Mouse (Mus musculus): ENCODE data around the gene Tmeff2. TPM values are rescaled to one million over a fixed set of nuclear protein-coding genes. Genes with fewer than 3 reads are reported as not detected.

Gene Tmeff2
- polyA plus RNA-seq, 1 experiment: 0.69 TPM

DNA sequence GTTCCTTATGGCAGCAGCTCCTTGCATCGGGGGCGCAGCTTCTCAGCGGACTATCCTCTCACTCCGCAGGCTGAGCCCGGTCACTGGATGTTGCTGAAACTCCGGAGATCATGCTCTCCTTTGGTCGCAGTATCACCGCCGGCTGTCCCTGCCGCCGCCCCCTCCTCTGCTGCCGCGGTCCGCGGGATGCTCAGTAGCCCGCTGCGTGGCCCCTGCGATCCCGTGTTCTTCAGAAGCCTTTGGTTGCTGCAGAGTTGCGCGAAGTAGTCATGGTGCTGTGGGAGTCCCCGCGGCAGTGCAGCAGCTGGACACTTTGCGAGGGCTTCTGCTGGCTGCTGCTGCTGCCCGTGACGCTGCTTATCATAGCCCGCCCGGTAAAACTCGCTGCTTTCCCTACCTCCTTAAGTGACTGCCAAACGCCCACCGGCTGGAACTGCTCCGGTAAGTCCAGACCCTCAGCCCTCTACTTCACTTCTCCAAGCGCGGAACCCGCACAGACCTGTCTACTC lies 27.3 kb downstream of the Tmeff2 start:
- peaks cover 2% of the 10 kb centered on the region; the same call in 1 of the 2 replicates for H3K27me3 ChIP-seq (ENCODE audit: control insufficient read depth, insufficient read depth, low read length)
- H3K27ac ChIP-seq (ENCODE audit: control insufficient read depth, insufficient read depth, low read depth, low read length): no peak overlapping the region
- H3K4me1 ChIP-seq (ENCODE audit: control insufficient read depth, insufficient read depth, low read length): peaks cover 13% of the 10 kb centered on the region
- no peak for TF ChIP-seq POLR2A (IDR thresholded peaks at IDR 0.05; ENCODE audit: control insufficient read depth, low read depth, low read length)
- TF ChIP-seq CTCF (IDR thresholded peaks at IDR 0.05; ENCODE audit: control insufficient read depth, insufficient read depth, insufficient replicate concordance, low read depth, low read length): no peak
- no peaks in the 10 kb centered on the region for H3K36me3 ChIP-seq (ENCODE audit: control insufficient read depth, insufficient read depth, low read length)
- H3K4me3 ChIP-seq (ENCODE audit: control insufficient read depth, low read depth, low read length): peak overlapping the region; percentile 74

DNA sequence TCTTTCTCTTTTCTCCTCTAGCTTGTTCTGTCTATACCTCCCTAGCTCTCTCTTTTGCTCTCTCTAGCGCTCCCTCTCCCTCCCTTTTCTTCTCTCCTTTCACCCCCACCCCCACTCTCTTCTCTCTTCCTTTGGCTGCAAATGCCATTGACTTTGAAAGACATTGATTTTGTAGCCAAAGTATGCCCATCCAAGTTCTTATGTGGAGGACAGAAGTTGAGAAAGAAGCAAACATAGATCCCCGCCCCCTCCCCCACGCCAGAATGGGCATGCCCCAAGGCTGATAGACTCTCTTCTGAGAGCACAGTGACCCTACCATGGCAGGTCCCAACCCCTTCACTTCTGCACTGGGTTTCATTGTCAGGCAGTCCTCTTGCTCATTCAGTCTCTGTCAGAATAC lies 28.3 kb downstream of the Tmeff2 start:
- Histone ChIP-seq H3K36me3 (ENCODE audit: control insufficient read depth, insufficient read depth, low read length) (no peaks in the 10 kb centered on the region), H3K27ac (ENCODE audit: control insufficient read depth, insufficient read depth, low read depth, low read length) (no peak overlapping the region), H3K4me1 (ENCODE audit: control insufficient read depth, insufficient read depth, low read length) (peaks cover 13% of the 10 kb centered on the region), H3K27me3 (ENCODE audit: control insufficient read depth, insufficient read depth, low read length) (peaks cover 2% of the 10 kb centered on the region; the same call in 1 of the 2 replicates), H3K4me3 (ENCODE audit: control insufficient read depth, low read depth, low read length) (no peak overlapping the region)
- TF ChIP-seq CTCF (IDR thresholded peaks at IDR 0.05; ENCODE audit: control insufficient read depth, insufficient read depth, insufficient replicate concordance, low read depth, low read length): no peak
- no peak for TF ChIP-seq POLR2A (IDR thresholded peaks at IDR 0.05; ENCODE audit: control insufficient read depth, low read depth, low read length)

- Histone ChIP-seq H3K4me1 (ENCODE audit: control insufficient read depth, insufficient read depth, low read length) (no peaks in the 10 kb centered on the region), H3K27me3 (ENCODE audit: control insufficient read depth, insufficient read depth, low read length) (no peaks in the 10 kb centered on the region)
- TF ChIP-seq CTCF (IDR thresholded peaks at IDR 0.05; ENCODE audit: control insufficient read depth, insufficient read depth, insufficient replicate concordance, low read depth, low read length): no peak
- TF ChIP-seq POLR2A (IDR thresholded peaks at IDR 0.05; ENCODE audit: control insufficient read depth, low read depth, low read length): no peak
Observed at GRCm38 (mm10) chr1:50935076-50935475, 34.6 kb downstream of the Tmeff2 start.

GRCm38 (mm10) chr1:50935484-50935883 lies 35.0 kb downstream of the Tmeff2 start:
- no peak overlapping the region for H3K27ac ChIP-seq (ENCODE audit: control insufficient read depth, insufficient read depth, low read depth, low read length)
- no peaks in the 10 kb centered on the region for H3K36me3 ChIP-seq (ENCODE audit: control insufficient read depth, insufficient read depth, low read length)
- TF ChIP-seq CTCF (IDR thresholded peaks at IDR 0.05; ENCODE audit: control insufficient read depth, insufficient read depth, insufficient replicate concordance, low read depth, low read length): no peak
- no peak for TF ChIP-seq POLR2A (IDR thresholded peaks at IDR 0.05; ENCODE audit: control insufficient read depth, low read depth, low read length)
- no peak overlapping the region for H3K4me3 ChIP-seq (ENCODE audit: control insufficient read depth, low read depth, low read length)
- H3K4me1 ChIP-seq (ENCODE audit: control insufficient read depth, insufficient read depth, low read length): no peaks in the 10 kb centered on the region
- H3K27me3 ChIP-seq (ENCODE audit: control insufficient read depth, insufficient read depth, low read length): no peaks in the 10 kb centered on the region

More at GRCm38 (mm10) chr1:50935076-50935475, 34.6 kb downstream of the Tmeff2 start:
- no peaks in the 10 kb centered on the region for H3K36me3 ChIP-seq (ENCODE audit: control insufficient read depth, insufficient read depth, low read length)
- no peak overlapping the region for H3K27ac ChIP-seq (ENCODE audit: control insufficient read depth, insufficient read depth, low read depth, low read length)
- no peak overlapping the region for H3K4me3 ChIP-seq (ENCODE audit: control insufficient read depth, low read depth, low read length)

- Histone ChIP-seq H3K4me3 (ENCODE audit: control insufficient read depth, low read depth, low read length) (no peak overlapping the region), H3K27ac (ENCODE audit: control insufficient read depth, insufficient read depth, low read depth, low read length) (no peak overlapping the region), H3K4me1 (ENCODE audit: control insufficient read depth, insufficient read depth, low read length) (no peaks in the 10 kb centered on the region), H3K36me3 (ENCODE audit: control insufficient read depth, insufficient read depth, low read length) (no peaks in the 10 kb centered on the region), H3K27me3 (ENCODE audit: control insufficient read depth, insufficient read depth, low read length) (no peaks in the 10 kb centered on the region)
- TF ChIP-seq POLR2A (IDR thresholded peaks at IDR 0.05; ENCODE audit: control insufficient read depth, low read depth, low read length): no peak
- TF ChIP-seq CTCF (IDR thresholded peaks at IDR 0.05; ENCODE audit: control insufficient read depth, insufficient read depth, insufficient replicate concordance, low read depth, low read length): no peak
Observed at GRCm38 (mm10) chr1:50940131-50941039, 39.9 kb downstream of the Tmeff2 start.

GRCm38 (mm10) chr1:50948575-50948974 lies 48.1 kb downstream of the Tmeff2 start:
- Histone ChIP-seq H3K4me1 (ENCODE audit: control insufficient read depth, insufficient read depth, low read length) (no peaks in the 10 kb centered on the region), H3K4me3 (ENCODE audit: control insufficient read depth, low read depth, low read length) (no peak overlapping the region), H3K36me3 (ENCODE audit: control insufficient read depth, insufficient read depth, low read length) (no peaks in the 10 kb centered on the region), H3K27me3 (ENCODE audit: control insufficient read depth, insufficient read depth, low read length) (no peaks in the 10 kb centered on the region), H3K27ac (ENCODE audit: control insufficient read depth, insufficient read depth, low read depth, low read length) (no peak overlapping the region)
- TF ChIP-seq POLR2A (IDR thresholded peaks at IDR 0.05; ENCODE audit: control insufficient read depth, low read depth, low read length) (no peak), CTCF (IDR thresholded peaks at IDR 0.05; ENCODE audit: control insufficient read depth, insufficient read depth, insufficient replicate concordance, low read depth, low read length) (no peak)

- no peaks in the 10 kb centered on the region for H3K27me3 ChIP-seq (ENCODE audit: control insufficient read depth, insufficient read depth, low read length)
- no peaks in the 10 kb centered on the region for H3K4me1 ChIP-seq (ENCODE audit: control insufficient read depth, insufficient read depth, low read length)
- no peaks in the 10 kb centered on the region for H3K36me3 ChIP-seq (ENCODE audit: control insufficient read depth, insufficient read depth, low read length)
- no peak overlapping the region for H3K27ac ChIP-seq (ENCODE audit: control insufficient read depth, insufficient read depth, low read depth, low read length)
- no peak overlapping the region for H3K4me3 ChIP-seq (ENCODE audit: control insufficient read depth, low read depth, low read length)
- no peak for TF ChIP-seq CTCF (IDR thresholded peaks at IDR 0.05; ENCODE audit: control insufficient read depth, insufficient read depth, insufficient replicate concordance, low read depth, low read length)
- no peak for TF ChIP-seq POLR2A (IDR thresholded peaks at IDR 0.05; ENCODE audit: control insufficient read depth, low read depth, low read length)
Observed at GRCm38 (mm10) chr1:50958844-50959243, 58.4 kb downstream of the Tmeff2 start.
